Mouse (Mus musculus): ENCODE results near the gene Nlrp4b.
"Not testable (repeated sequence)": the region's sequence is repeated elsewhere in the genome, so short reads cannot be mapped to it uniquely, and the experiment has no call there.

Gene Nlrp4b

GRCm38 (mm10) chr7:10687489-10687888 lies at the start of gene Nlrp4b:
Gene Nlrp4b (plus strand): TSS chr7:10687789.
- no peak for DNase-seq

GRCm38 (mm10) chr7:10754264-10754663 lies 66.7 kb downstream of the Nlrp4b start, which contains the start of gene Vmn1r71:
Gene Vmn1r71 (minus strand): TSS chr7:10754364.
- no peak for DNase-seq

- not testable (repeated sequence) for DNase-seq
Observed at GRCm38 (mm10) chr7:10757551-10757950, 70.0 kb downstream of the Nlrp4b start.
